Mouse (Mus musculus) CD4-positive, CD25-positive, alpha-beta regulatory T cell (primary cell): ENCODE measurements around the gene Znhit2. TPM values are rescaled to one million over a fixed set of nuclear protein-coding genes. Genes with fewer than 3 reads are reported as not detected.

Experiments
- polyA plus RNA-seq: library from polyadenylated mRNA; unstranded; fragments of 100-300 nt; shearing (Covaris generic); gene quantifications from one replicate; pipeline ENCODE4 v1.2.1, GENCODE M21; 2017

Znhit2 gene
- polyA plus RNA-seq, result 35.9 TPM

GRCm38 (mm10) chr19:6061021-6061533, at the start of gene Znhit2:
TSS of gene Znhit2 (plus strand) at chr19:6061192.

GRCm38 (mm10) chr19:6015511-6016315, 45.3 kb upstream of the Znhit2 start, which contains the start of gene Capn1:
TSS of gene Capn1 (minus strand) at chr19:6015897.

DNA sequence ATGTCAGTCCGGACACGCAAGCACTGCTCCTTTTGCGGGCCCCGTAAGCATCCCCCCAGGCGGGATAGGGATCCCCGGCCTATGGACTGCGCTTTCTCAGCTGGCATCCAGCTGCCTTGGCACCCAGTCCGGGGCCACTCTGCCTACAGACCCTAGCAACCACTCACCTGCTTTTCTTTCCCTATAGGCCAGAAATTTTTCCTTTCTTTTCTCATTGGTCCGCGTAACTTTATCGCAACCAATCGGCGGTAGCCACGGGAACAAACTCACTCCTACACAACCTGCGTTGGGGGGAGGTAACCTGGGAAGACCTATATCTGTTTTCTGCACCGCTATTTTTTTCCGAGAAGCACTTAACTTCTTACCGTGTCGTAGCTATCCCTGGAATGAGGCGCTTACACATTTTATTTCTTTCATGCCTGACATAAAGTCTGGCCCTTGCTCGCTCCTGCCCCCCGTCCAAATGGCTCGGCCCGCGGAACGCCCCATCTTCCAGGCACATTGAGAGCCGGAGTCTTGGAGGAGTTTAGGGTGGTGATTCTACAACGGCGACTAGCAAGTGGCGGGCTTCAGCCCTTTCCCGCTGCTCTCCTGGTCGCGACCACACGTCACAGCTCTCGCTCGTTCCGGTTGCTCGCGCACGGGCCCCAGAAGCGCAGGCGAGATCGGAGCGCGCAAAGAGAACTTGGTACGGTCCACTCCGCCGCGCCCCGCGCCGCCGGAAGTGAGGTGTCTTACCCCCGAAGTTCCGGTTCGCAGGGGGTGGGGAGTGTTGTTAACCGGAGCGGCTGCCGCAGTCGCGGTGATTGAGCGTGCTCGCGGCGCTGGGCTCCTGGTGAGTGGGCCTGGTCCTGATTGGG, 14.5 kb upstream of the Znhit2 start, which contains the start of gene Syvn1:
Syvn1 (plus strand) TSS at position 283 of the 860 bp plus-strand sequence.

GRCm38 (mm10) chr19:6057313-6058096, 3.5 kb upstream of the Znhit2 start, which contains the start of the genes Mrpl49 and Fau:
TSS of gene Mrpl49 (minus strand) at chr19:6057785.
TSS of gene Fau (plus strand) at chr19:6057844.

GRCm38 (mm10) chr19:6067724-6068415, 6.9 kb downstream of the Znhit2 start, which contains the start of gene Tm7sf2:
TSS of gene Tm7sf2 (minus strand) at chr19:6068373.

DNA sequence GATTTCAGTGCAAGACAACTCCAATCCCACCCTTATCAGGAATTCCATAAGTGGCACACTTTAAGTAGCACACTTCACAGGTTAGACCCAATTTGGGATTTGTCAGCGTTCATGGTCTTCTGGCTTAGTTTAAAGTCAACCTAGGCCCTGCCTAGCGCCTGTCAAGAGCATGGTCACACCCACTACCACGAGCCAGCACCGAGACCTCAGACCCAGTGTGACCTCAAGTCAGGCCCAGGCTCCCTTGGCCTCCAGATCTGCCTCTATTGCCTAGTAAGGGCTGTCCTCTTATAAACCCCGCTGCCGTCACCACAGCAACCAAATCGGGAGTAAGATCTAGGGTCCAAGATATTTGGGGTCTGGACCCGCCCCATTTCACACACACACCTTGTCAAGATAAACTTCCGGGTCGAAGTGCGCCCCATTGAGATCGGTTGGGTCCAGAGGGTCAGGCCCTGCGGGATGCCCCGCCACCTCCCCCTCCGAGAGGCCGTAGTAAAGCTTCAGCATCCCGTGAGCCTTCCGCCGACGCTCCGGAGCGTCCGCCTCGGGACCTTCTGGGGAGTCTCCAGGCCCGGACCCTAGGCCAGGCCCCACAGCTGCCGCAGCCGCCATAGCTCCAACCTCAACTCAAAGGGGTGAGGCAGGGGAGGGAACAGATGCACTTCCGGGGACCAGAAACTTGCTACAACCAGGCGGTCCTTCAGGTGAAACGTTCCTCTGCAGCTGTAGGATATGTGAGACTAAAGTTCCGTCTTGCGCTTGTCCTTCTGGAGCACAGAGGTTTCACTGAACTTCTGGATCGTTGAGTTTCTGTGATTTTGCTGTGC, 15.8 kb downstream of the Znhit2 start, which contains the start of gene Vps51:
Vps51 (minus strand) TSS at position 668 of the 830 bp plus-strand sequence.

DNA sequence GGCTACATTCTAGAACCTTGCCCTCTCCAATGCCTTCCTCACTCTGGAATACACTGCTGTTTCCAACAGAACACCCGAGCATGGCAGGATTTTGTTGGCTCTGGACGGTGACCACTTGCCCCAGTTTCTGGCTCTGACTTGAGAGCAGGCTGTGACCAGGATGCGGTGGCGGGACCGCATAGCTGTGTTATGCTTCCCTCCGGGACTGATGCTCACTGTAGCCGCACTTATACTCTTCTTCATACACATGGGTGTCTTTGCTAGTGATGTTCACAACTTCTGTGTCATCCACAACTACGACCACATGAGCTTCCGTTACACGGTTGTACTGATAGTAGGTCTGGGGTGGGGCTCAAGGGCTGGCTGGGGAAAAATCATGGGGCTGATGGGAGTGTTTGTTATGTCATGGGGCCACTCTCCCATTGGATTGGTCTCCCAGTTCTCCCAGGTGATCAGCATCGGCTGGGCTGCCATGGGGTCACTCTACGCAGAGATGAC, 19.0 kb downstream of the Znhit2 start, which contains the start of gene Tmem262:
Tmem262 (plus strand) TSS at position 51 of the 498 bp plus-strand sequence.

DNA sequence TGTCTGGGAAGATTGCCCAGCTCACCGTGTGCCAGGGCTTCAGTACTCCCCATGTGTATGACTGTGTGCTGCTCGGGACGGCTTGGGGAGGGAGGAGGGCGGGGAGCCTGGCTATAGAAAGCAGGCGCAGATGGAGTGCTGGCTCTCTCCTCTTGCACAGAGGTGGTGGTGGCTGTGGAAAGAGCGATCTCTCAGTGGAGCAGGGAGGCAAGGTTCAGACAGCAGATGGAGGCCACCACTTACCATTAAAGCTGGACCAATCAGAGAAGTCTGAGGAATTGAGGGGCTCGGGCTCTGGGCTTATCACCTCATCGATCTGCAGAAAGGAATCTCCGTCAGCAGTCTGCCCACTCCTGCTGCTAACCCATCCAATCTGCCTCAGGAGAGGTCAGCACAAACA, 21.2 kb downstream of the Znhit2 start, which contains the start of gene Gm28374:
Gm28374 (minus strand) TSS at position 101 of the 400 bp plus-strand sequence.

GRCm38 (mm10) chr19:6084478-6085248, 23.7 kb downstream of the Znhit2 start, which contains the start of the genes Zfpl1 and Cdca5:
TSS of gene Zfpl1 (minus strand) at chr19:6084956.
TSS of gene Cdca5 (plus strand) at chr19:6084983.

DNA sequence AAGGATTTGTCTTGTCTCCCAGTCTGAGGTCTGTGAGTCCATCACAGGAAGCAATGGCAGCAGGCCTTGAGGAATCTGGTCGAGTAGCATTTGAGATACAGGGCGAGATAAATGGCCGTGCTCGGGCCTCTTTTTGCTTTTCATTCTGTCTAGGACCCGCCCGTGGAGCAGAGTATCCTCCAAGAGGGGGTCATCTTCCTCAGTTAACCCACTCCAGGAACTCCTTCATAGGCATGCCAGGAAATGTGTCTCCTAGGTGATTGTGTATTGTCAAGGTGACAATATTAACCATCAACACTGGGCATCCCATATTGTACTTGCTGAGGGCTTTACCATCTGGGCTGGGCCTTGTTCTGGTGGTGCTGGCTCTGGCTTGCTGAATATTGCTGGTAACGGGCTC, 33.1 kb downstream of the Znhit2 start, which contains the start of gene AC131692.1:
AC131692.1 (plus strand) TSS at position 301 of the 400 bp plus-strand sequence.

DNA sequence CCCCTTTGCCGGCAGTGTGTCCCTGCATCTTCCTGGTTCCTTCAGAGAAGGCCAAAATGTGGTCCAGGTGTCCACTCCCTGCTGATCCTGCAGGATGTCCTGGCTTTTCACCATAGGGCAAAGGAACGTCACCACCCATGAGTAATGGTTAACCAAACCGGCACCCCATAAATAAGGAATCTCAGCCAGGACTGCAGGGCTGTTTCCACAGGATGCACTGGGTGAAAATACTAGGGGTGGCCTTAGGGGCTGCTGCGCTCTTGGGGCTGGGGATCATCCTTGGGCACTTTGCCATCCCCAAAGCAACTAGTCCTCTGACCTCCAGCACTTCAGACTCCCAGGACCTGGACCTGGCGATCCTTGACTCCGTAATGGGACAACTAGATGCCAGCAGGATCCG, 44.6 kb downstream of the Znhit2 start, which contains the start of gene Naaladl1:
Naaladl1 (plus strand) TSS at position 197 of the 400 bp plus-strand sequence.

Other genes with a start within 250 kb of the Znhit2 start
- gene Frmd8, start 185.9 kb upstream of the Znhit2 start, polyA plus RNA-seq, result 290 TPM
- gene Slc25a45, start 183.4 kb upstream of the Znhit2 start, polyA plus RNA-seq, result 41.9 TPM
- gene Tigd3, start 167.0 kb upstream of the Znhit2 start, polyA plus RNA-seq, result 0.36 TPM
- 176 TPM for gene Dpf2, start 148.2 kb upstream of the Znhit2 start, polyA plus RNA-seq
- gene Cdc42ep2, start 136.4 kb upstream of the Znhit2 start, polyA plus RNA-seq, result 0.16 TPM
- gene Pola2, start 97.0 kb upstream of the Znhit2 start, polyA plus RNA-seq, result 46.0 TPM
- 0.10 TPM for gene Slc22a20, start 75.0 kb upstream of the Znhit2 start, polyA plus RNA-seq
- gene Capn1, start 45.3 kb upstream of the Znhit2 start, polyA plus RNA-seq, result 76.6 TPM
- gene Syvn1, start 14.6 kb upstream of the Znhit2 start, polyA plus RNA-seq, result 49.6 TPM
- gene Mrpl49, start 3.4 kb upstream of the Znhit2 start, polyA plus RNA-seq, result 43.3 TPM
- gene Fau, start 3.3 kb upstream of the Znhit2 start, polyA plus RNA-seq, result 794 TPM
- gene Tm7sf2, start 7.2 kb downstream of the Znhit2 start, polyA plus RNA-seq, result 15.1 TPM
- 93.4 TPM for gene Vps51, start 16.0 kb downstream of the Znhit2 start, polyA plus RNA-seq
- gene Tmem262, start 18.8 kb downstream of the Znhit2 start, polyA plus RNA-seq, result not detected
- gene Gm28374, start 21.1 kb downstream of the Znhit2 start, polyA plus RNA-seq, result 0.61 TPM
- gene Zfpl1, start 23.8 kb downstream of the Znhit2 start, polyA plus RNA-seq, result 52.7 TPM
- 2.2 TPM for gene Cdca5, start 23.8 kb downstream of the Znhit2 start, polyA plus RNA-seq
- gene AC131692.1, start 33.2 kb downstream of the Znhit2 start, polyA plus RNA-seq, result not detected
- gene Naaladl1, start 44.6 kb downstream of the Znhit2 start, polyA plus RNA-seq, result 0.20 TPM
- 22.7 TPM for gene Sac3d1, start 57.5 kb downstream of the Znhit2 start, polyA plus RNA-seq
- 36.9 TPM for gene Snx15, start 67.1 kb downstream of the Znhit2 start, polyA plus RNA-seq
- gene Batf2, start 79.8 kb downstream of the Znhit2 start, polyA plus RNA-seq, result not detected
- 20.8 TPM for gene Arl2, start 80.4 kb downstream of the Znhit2 start, polyA plus RNA-seq
- gene Majin, start 123.2 kb downstream of the Znhit2 start, polyA plus RNA-seq, result 0.16 TPM
- 0.30 TPM for gene Gpha2, start 165.2 kb downstream of the Znhit2 start, polyA plus RNA-seq
- 20.2 TPM for gene Ppp2r5b, start 174.7 kb downstream of the Znhit2 start, polyA plus RNA-seq
- 35.8 TPM for gene Atg2a, start 180.5 kb downstream of the Znhit2 start, polyA plus RNA-seq
- 22.2 TPM for gene Ehd1, start 215.5 kb downstream of the Znhit2 start, polyA plus RNA-seq
- gene Cdc42bpg, start 245.3 kb downstream of the Znhit2 start, polyA plus RNA-seq, result 0.35 TPM